ENCODE assay signal across 14 mouse cellular contexts in the genomic region with DNA sequence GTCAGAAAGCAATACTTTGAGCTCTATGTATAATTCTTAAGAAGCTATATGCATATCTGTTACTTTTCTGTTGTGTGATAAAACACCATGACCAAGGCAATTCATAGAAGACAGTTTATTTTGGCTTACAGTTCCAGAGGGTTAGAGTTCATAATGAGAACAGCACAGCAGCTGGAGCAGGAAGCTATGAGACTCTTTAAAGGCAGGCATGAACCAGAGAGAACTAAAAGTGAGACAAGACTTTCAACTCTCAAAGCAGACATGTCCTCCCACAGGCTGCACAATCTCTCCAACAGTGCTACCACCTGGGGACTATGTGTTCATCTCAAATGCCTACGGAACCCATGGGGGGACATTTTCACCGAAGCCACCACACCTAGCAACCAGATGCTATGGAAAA. TPM values are rescaled to one million over a fixed set of nuclear protein-coding genes. Genes with fewer than 3 reads are reported as not detected.
DNase-seq lines count a peak whose midpoint lies in the region; ATAC-seq lines count a peak whose summit lies in the region.
"Had no signal": no experiment of that assay in that cellular context is flagged by ENCODE, and none has a peak within 500 bp of the region (broad histone marks: within the 10 kb centered on the region; RNA-seq: fewer than 3 reads in every experiment).

No protein-coding gene starts in this region.

- ATAC-seq in heart, embryonic 16.5 days (replicated peaks; ENCODE audit: extremely low read depth, insufficient read depth, low FRiP score), result no peak
- ATAC-seq in midbrain, embryonic 12.5 days (ENCODE audit: low FRiP score, low read depth), result no peak
- ATAC-seq in midbrain, embryonic 11.5 days (ENCODE audit: low FRiP score), result no peak
- no peak for ATAC-seq in liver, embryonic 15.5 days (ENCODE audit: insufficient read depth)
- ATAC-seq in hindbrain, embryonic 14.5 days (ENCODE audit: low FRiP score), result no peak

- no peaks in the 10 kb centered on the region for H3K27me3 ChIP-seq in heart, embryonic 16.5 days (ENCODE audit: control insufficient read depth, insufficient read depth, low read length)
- no peaks in the 10 kb centered on the region for H3K27me3 ChIP-seq in midbrain, embryonic 12.5 days
- H3K27me3 ChIP-seq in midbrain, embryonic 11.5 days (ENCODE audit: control insufficient read depth, insufficient read depth, low read length), result no peaks in the 10 kb centered on the region
- no peaks in the 10 kb centered on the region for H3K27me3 ChIP-seq in embryonic facial prominence, embryonic 10.5 days (replicated peaks; ENCODE audit: low read depth, poor library complexity, severe bottlenecking)
- H3K27me3 ChIP-seq in liver, embryonic 15.5 days, result no peaks in the 10 kb centered on the region
- no peaks in the 10 kb centered on the region for H3K27me3 ChIP-seq in hindbrain, embryonic 14.5 days (ENCODE audit: control insufficient read depth, insufficient read depth, low read length)
- H3K27me3 ChIP-seq: embryonic facial prominence, embryonic 12.5 days had no signal

- peaks cover 12% of the 10 kb centered on the region; the same call in 1 of the 2 replicates for H3K4me1 ChIP-seq in heart, embryonic 16.5 days (ENCODE audit: control insufficient read depth, insufficient read depth, low read length)
- peaks cover 10% of the 10 kb centered on the region for H3K4me1 ChIP-seq in midbrain, embryonic 12.5 days
- H3K4me1 ChIP-seq in midbrain, embryonic 11.5 days (ENCODE audit: control insufficient read depth, insufficient read depth, low read length), result peaks cover 7% of the 10 kb centered on the region
- peaks cover 29% of the 10 kb centered on the region for H3K4me1 ChIP-seq in embryonic facial prominence, embryonic 10.5 days
- H3K4me1 ChIP-seq in liver, embryonic 15.5 days (replicated peaks), result peaks cover 22% of the 10 kb centered on the region
- H3K4me1 ChIP-seq in hindbrain, embryonic 14.5 days (replicated peaks; ENCODE audit: control insufficient read depth, insufficient read depth, low read length), result peaks cover 20% of the 10 kb centered on the region; the same call in 1 of the 2 replicates

- 89% methylated on average over 2 of the region's 2 CpGs for WGBS in heart, embryonic 16.5 days
- 91% methylated on average over 2 of the region's 2 CpGs for WGBS in midbrain, embryonic 12.5 days
- 95% methylated on average over 2 of the region's 2 CpGs for WGBS in midbrain, embryonic 11.5 days
- whole genome bisulfite sequencing in embryonic facial prominence, embryonic 10.5 days, result 86% methylated on average over 2 of the region's 2 CpGs
- 80% methylated on average over 2 of the region's 2 CpGs for WGBS in liver, embryonic 15.5 days (ENCODE audit: insufficient replicate concordance)
- WGBS in hindbrain, embryonic 14.5 days, result 82% methylated on average over 2 of the region's 2 CpGs

- H3K4me2 ChIP-seq in heart, embryonic 16.5 days (ENCODE audit: low read depth, low read length), result peak overlapping the region; percentile 4; the same call in 1 of the 2 replicates
- H3K4me2 ChIP-seq in midbrain, embryonic 12.5 days (replicated peaks), result peak overlapping the region; percentile 19; the same call in 1 of the 2 replicates
- H3K4me2 ChIP-seq in midbrain, embryonic 11.5 days, result no peak overlapping the region
- H3K4me2 ChIP-seq in liver, embryonic 15.5 days, result peak overlapping the region; percentile 71
- H3K4me2 ChIP-seq in hindbrain, embryonic 14.5 days (replicated peaks), result no peak overlapping the region

- no peak overlapping the region for H3K4me3 ChIP-seq in heart, embryonic 16.5 days (ENCODE audit: low read length)
- no peak overlapping the region for H3K4me3 ChIP-seq in midbrain, embryonic 12.5 days
- no peak overlapping the region for H3K4me3 ChIP-seq in midbrain, embryonic 11.5 days (ENCODE audit: low read depth, low read length)
- peak overlapping the region; percentile 86 for H3K4me3 ChIP-seq in embryonic facial prominence, embryonic 10.5 days
- peak overlapping the region; percentile 61 for H3K4me3 ChIP-seq in liver, embryonic 15.5 days (replicated peaks)
- H3K4me3 ChIP-seq in hindbrain, embryonic 14.5 days (replicated peaks; ENCODE audit: low read length), result no peak overlapping the region
- H3K4me3 ChIP-seq: embryonic facial prominence, embryonic 12.5 days had no signal

- H3K36me3 ChIP-seq in heart, embryonic 16.5 days (ENCODE audit: control insufficient read depth, insufficient read depth), result peaks cover 10% of the 10 kb centered on the region
- peaks cover 33% of the 10 kb centered on the region for H3K36me3 ChIP-seq in midbrain, embryonic 12.5 days
- H3K36me3 ChIP-seq in midbrain, embryonic 11.5 days (ENCODE audit: control insufficient read depth, insufficient read depth, low read length), result peaks cover 6% of the 10 kb centered on the region; the same call in 1 of the 2 replicates
- peaks cover 78% of the 10 kb centered on the region for H3K36me3 ChIP-seq in embryonic facial prominence, embryonic 10.5 days (replicated peaks)
- peaks cover 65% of the 10 kb centered on the region for H3K36me3 ChIP-seq in liver, embryonic 15.5 days (replicated peaks)
- peaks cover 42% of the 10 kb centered on the region for H3K36me3 ChIP-seq in hindbrain, embryonic 14.5 days (replicated peaks; ENCODE audit: control insufficient read depth, insufficient read depth)

- peak overlapping the region; percentile 29; the same call in 1 of the 2 replicates for H3K27ac ChIP-seq in heart, embryonic 16.5 days (ENCODE audit: low read length)
- no peak overlapping the region for H3K27ac ChIP-seq in midbrain, embryonic 12.5 days (replicated peaks)
- no peak overlapping the region for H3K27ac ChIP-seq in midbrain, embryonic 11.5 days (ENCODE audit: low read depth, low read length)
- H3K27ac ChIP-seq in embryonic facial prominence, embryonic 10.5 days (replicated peaks), result no peak overlapping the region
- peak overlapping the region; percentile 72 for H3K27ac ChIP-seq in liver, embryonic 15.5 days (replicated peaks)
- no peak overlapping the region for H3K27ac ChIP-seq in hindbrain, embryonic 14.5 days
- H3K27ac ChIP-seq: embryonic facial prominence, embryonic 12.5 days had no signal

- DNase-seq in heart, postnatal 25 days (ENCODE audit: low spot score), result no peak
- DNase-seq in midbrain, embryonic 11.5 days (ENCODE audit: low spot score, missing footprints), result no peak
- DNase-seq in embryonic facial prominence, embryonic 10.5 days (ENCODE audit: low spot score), result no peak
- no peak for DNase-seq in adrenal gland, postnatal 25 days
- no peak for DNase-seq in hindbrain, embryonic 14.5 days (ENCODE audit: low spot score)
- DNase-seq: adrenal gland, adult 8-10 months; cerebellum, adult 2 months; kidney, adult 18-20 months; lung, postnatal 10 days; thymus, postnatal 36 days had no signal

- no peak overlapping the region for H3K9ac ChIP-seq in heart, embryonic 16.5 days (ENCODE audit: low read length)
- H3K9ac ChIP-seq in midbrain, embryonic 12.5 days (replicated peaks), result no peak overlapping the region
- H3K9ac ChIP-seq in midbrain, embryonic 11.5 days (ENCODE audit: low read length), result no peak overlapping the region
- peak overlapping the region; percentile 28; the same call in 1 of the 2 replicates for H3K9ac ChIP-seq in liver, embryonic 15.5 days
- H3K9ac ChIP-seq in hindbrain, embryonic 14.5 days, result no peak overlapping the region
- H3K9ac ChIP-seq: embryonic facial prominence, embryonic 12.5 days had no signal

- intact Hi-C loops in heart, postnatal 25 days (cut with DNase I), result no loop called here

- H3K9me3 ChIP-seq in heart, embryonic 16.5 days (replicated peaks; ENCODE audit: control insufficient read depth, low read length), result no peaks in the 10 kb centered on the region
- no peaks in the 10 kb centered on the region for H3K9me3 ChIP-seq in midbrain, embryonic 12.5 days
- H3K9me3 ChIP-seq in midbrain, embryonic 11.5 days (ENCODE audit: control insufficient read depth, low read length), result no peaks in the 10 kb centered on the region
- no peaks in the 10 kb centered on the region for H3K9me3 ChIP-seq in embryonic facial prominence, embryonic 10.5 days
- H3K9me3 ChIP-seq in liver, embryonic 15.5 days (replicated peaks), result no peaks in the 10 kb centered on the region
- no peaks in the 10 kb centered on the region for H3K9me3 ChIP-seq in hindbrain, embryonic 14.5 days (ENCODE audit: control insufficient read depth, low read length)
- H3K9me3 ChIP-seq: embryonic facial prominence, embryonic 12.5 days had no signal

RNA-seq across cellular contexts. Expression of gene Trim59, which starts 4.5 kb away (rescaled TPM):
- polyA plus RNA-seq in heart, embryonic 16.5 days (2015; fragmentation: Nextera tagmentation; extraction: Ambion mirVana), result 61.8 and 69.6 TPM in 2 replicates
- total RNA-seq in heart, postnatal 25 days (2021), result 1 to 10 TPM; 2.5 to 2.7 TPM
- 166 and 171 TPM in 2 replicates for polyA plus RNA-seq in midbrain, embryonic 12.5 days (2016; fragmentation: Nextera tagmentation; extraction: Ambion mirVana)
- polyA plus RNA-seq in midbrain, embryonic 11.5 days (2014; fragmentation: Nextera tagmentation; extraction: Ambion mirVana), result 208 and 216 TPM in 2 replicates
- 193 and 202 TPM in 2 replicates for polyA plus RNA-seq in embryonic facial prominence, embryonic 10.5 days (2016; fragmentation: Nextera tagmentation; extraction: Ambion mirVana)
- polyA plus RNA-seq in liver, embryonic 15.5 days (2015; fragmentation: Nextera tagmentation; extraction: Ambion mirVana), result 143 and 145 TPM in 2 replicates
- 12.6 and 14.0 TPM in 2 replicates for total RNA-seq in adrenal gland, postnatal 25 days (2021)
- 38.2 and 38.5 TPM in 2 replicates for polyA plus RNA-seq in hindbrain, embryonic 14.5 days (2014; fragmentation: Nextera tagmentation; extraction: Ambion mirVana)

RNA-seq across cellular contexts. Expression of gene Smc4, which starts 35.6 kb away (rescaled TPM):
- polyA plus RNA-seq in heart, embryonic 16.5 days (2015; fragmentation: Nextera tagmentation; extraction: Ambion mirVana), result 154 and 180 TPM in 2 replicates
- 10 to 100 TPM; 15.3 to 16.0 TPM for total RNA-seq in heart, postnatal 25 days (2021)
- polyA plus RNA-seq in midbrain, embryonic 12.5 days (2016; fragmentation: Nextera tagmentation; extraction: Ambion mirVana), result 172 and 187 TPM in 2 replicates
- polyA plus RNA-seq in midbrain, embryonic 11.5 days (2014; fragmentation: Nextera tagmentation; extraction: Ambion mirVana), result 219 and 241 TPM in 2 replicates
- 166 and 187 TPM in 2 replicates for polyA plus RNA-seq in embryonic facial prominence, embryonic 10.5 days (2016; fragmentation: Nextera tagmentation; extraction: Ambion mirVana)
- polyA plus RNA-seq in liver, embryonic 15.5 days (2015; fragmentation: Nextera tagmentation; extraction: Ambion mirVana), result 131 and 146 TPM in 2 replicates
- total RNA-seq in adrenal gland, postnatal 25 days (2021), result 42.7 and 48.5 TPM in 2 replicates
- 30.8 and 33.9 TPM in 2 replicates for polyA plus RNA-seq in hindbrain, embryonic 14.5 days (2014; fragmentation: Nextera tagmentation; extraction: Ambion mirVana)

RNA-seq across cellular contexts. Expression of gene Ift80, which starts 35.7 kb away (rescaled TPM):
- polyA plus RNA-seq in heart, embryonic 16.5 days (2015; fragmentation: Nextera tagmentation; extraction: Ambion mirVana), result 9.5 and 13.4 TPM in 2 replicates
- 1 to 10 TPM; 4.1 to 7.0 TPM for total RNA-seq in heart, postnatal 25 days (2021)
- 16.2 and 20.4 TPM in 2 replicates for polyA plus RNA-seq in midbrain, embryonic 12.5 days (2016; fragmentation: Nextera tagmentation; extraction: Ambion mirVana)
- polyA plus RNA-seq in midbrain, embryonic 11.5 days (2014; fragmentation: Nextera tagmentation; extraction: Ambion mirVana), result 21.7 and 26.2 TPM in 2 replicates
- polyA plus RNA-seq in embryonic facial prominence, embryonic 10.5 days (2016; fragmentation: Nextera tagmentation; extraction: Ambion mirVana), result 18.1 and 18.3 TPM in 2 replicates
- polyA plus RNA-seq in liver, embryonic 15.5 days (2015; fragmentation: Nextera tagmentation; extraction: Ambion mirVana), result 5.6 and 6.0 TPM in 2 replicates
- total RNA-seq in adrenal gland, postnatal 25 days (2021), result 17.3 and 25.4 TPM in 2 replicates
- 8.7 and 11.9 TPM in 2 replicates for polyA plus RNA-seq in hindbrain, embryonic 14.5 days (2014; fragmentation: Nextera tagmentation; extraction: Ambion mirVana)

Comparison
In these comparisons a context has a peak if more than half of its experiments do, and no peak if none do; other contexts are left out.
1. H3K4me2 ChIP-seq: peak in heart, embryonic 16.5 days (single experiment), midbrain, embryonic 12.5 days (single experiment) and liver, embryonic 15.5 days (single experiment); none in midbrain, embryonic 11.5 days (single experiment) and hindbrain, embryonic 14.5 days (single experiment).
2. H3K27ac ChIP-seq: peak in heart, embryonic 16.5 days (single experiment) and liver, embryonic 15.5 days (single experiment); none in midbrain, embryonic 12.5 days (single experiment), midbrain, embryonic 11.5 days (single experiment), embryonic facial prominence, embryonic 10.5 days (single experiment) and hindbrain, embryonic 14.5 days (single experiment).
3. H3K4me3 ChIP-seq: peak in embryonic facial prominence, embryonic 10.5 days (single experiment) and liver, embryonic 15.5 days (single experiment); none in heart, embryonic 16.5 days (single experiment), midbrain, embryonic 12.5 days (single experiment), midbrain, embryonic 11.5 days (single experiment) and hindbrain, embryonic 14.5 days (single experiment).